Mouse (Mus musculus) brain, embryonic 14.5 days (tissue): ENCODE measurements at regions not wholly inside any gene's neighbourhood (a gene's known extent, or its start where the extent isn't known, plus 50 kb on each side); places are given as distances from the start of the nearest gene placed in this dataset.

Source experiments
- DNase-seq: peaks from one replicate; pipeline ENCODE4 v3.0.0-alpha.2; 2011; ENCODE audit warnings: low read depth
- CTCF ChIP-seq: fragments of 200-500 bp; IDR thresholded peaks from 2 replicates; pipeline ENCODE4 v1.5.1; 2012; ENCODE audit warnings: inconsistent platforms, mild to moderate bottlenecking, moderate library complexity, borderline replicate concordance; ENCODE audit not compliant: insufficient read depth, insufficient read length; ENCODE audit errors: extremely low read depth
- POLR2A ChIP-seq: fragments of 200-500 bp; IDR thresholded peaks from 2 replicates; pipeline ENCODE4 v1.6.1; 2012; ENCODE audit warnings: mild to moderate bottlenecking, inconsistent platforms, borderline replicate concordance; ENCODE audit not compliant: poor library complexity, insufficient read depth, insufficient read length, severe bottlenecking; ENCODE audit errors: extremely low read depth

- TF ChIP-seq POLR2A (no peak), CTCF (no peak)
- DNase-seq = no peak
Observed at GRCm38 (mm10) chr14:40063371-40063770, 590.5 kb upstream of the Nrg3 start.

GRCm38 (mm10) chr14:40041879-40042278 is 569.0 kb upstream of the Nrg3 start:
- TF ChIP-seq POLR2A = no peak
- TF ChIP-seq CTCF = no peak
- peak; percentile 28 for DNase-seq

- DNase-seq = no peak
- TF ChIP-seq CTCF (no peak), POLR2A (no peak)
Observed at GRCm38 (mm10) chr14:40036173-40036572, 563.3 kb upstream of the Nrg3 start.

GRCm38 (mm10) chr14:40015261-40015660 is 542.4 kb upstream of the Nrg3 start:
- TF ChIP-seq CTCF = no peak
- TF ChIP-seq POLR2A = no peak
- peak; percentile 19 for DNase-seq

GRCm38 (mm10) chr14:40014646-40015045 is 541.8 kb upstream of the Nrg3 start:
- DNase-seq = no peak
- TF ChIP-seq CTCF (no peak), POLR2A (no peak)

GRCm38 (mm10) chr14:40009781-40010551 is 537.1 kb upstream of the Nrg3 start:
- TF ChIP-seq POLR2A (no peak), CTCF (no peak)
- DNase-seq = peak; percentile 51
